Mouse (Mus musculus): Measurements from ENCODE around the gene Pax4.

Gene Pax4

DNA sequence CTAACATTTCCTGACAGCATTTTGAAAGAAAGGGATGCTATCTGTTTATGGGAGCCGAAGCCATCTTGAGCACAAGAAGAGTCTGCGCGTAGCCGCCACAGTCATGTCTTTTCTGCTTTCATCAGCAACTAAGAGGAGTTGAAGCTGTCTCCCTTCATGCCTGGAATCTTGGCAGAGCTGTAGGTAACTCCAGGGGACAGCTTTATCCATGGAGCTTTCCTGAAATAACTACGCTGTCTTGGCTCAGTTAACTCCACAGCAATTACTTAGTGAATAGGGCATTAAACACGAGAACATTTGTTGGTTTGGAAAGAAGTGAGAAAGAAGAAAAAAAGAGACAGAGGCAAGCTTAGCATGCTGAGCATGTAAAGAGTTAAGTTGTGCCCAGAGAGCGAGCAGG is 1.2 kb downstream of the Pax4 start:
- no peak for DNase-seq (ENCODE audit: low spot score)

DNA sequence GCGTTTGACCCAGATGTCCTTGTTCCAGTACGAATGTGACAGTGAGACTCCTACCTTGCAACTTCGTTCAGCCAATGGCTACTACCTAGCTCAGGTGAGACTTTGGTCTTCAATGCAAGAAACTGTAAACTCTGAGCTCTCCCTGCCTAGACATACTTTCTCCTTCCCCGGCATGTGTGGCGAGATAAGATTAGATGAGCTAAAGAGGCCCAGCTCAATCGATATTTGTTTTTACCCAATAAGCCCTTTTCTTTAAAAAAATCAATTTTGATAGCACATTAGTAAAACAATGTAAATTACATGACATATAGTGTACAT is 17.7 kb downstream of the Pax4 start:
- no peak for DNase-seq (ENCODE audit: low spot score)

DNA sequence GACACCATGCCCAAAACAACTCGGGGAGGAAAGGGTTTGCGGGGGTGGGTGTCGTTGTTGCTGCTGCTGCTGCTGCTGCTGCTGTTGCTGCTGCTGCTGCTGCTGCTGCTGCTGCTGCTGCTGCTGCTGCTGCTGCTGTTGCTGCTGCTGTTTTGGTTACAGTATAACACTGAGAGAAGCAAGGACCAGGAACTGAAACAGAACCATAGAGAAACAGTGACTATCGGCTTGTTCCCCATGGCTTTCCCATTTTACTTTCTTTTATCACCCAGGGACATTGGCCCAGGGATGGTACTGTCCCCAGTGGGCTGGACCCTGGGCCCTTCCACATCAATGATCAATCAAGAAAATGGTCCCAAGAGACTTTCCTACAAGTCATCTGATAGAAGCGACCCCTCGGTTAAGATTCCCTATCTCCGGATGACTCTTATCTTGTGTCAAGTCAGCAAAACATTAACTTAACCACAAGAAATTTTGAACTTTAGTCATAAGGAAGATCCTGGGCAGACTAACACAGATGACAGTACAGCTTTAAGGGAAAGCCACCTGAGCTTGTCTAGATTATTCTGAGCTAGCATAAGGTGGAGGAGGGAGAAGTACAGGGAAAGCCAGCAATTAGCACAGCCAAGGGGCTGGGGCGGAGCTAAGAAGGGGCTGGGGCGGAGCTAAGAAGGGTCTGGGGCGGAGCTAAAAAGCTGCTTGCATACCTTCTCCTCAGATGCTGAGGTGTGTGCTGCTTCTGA is 18.2 kb downstream of the Pax4 start:
- DNase-seq (ENCODE audit: low spot score): no peak

DNA sequence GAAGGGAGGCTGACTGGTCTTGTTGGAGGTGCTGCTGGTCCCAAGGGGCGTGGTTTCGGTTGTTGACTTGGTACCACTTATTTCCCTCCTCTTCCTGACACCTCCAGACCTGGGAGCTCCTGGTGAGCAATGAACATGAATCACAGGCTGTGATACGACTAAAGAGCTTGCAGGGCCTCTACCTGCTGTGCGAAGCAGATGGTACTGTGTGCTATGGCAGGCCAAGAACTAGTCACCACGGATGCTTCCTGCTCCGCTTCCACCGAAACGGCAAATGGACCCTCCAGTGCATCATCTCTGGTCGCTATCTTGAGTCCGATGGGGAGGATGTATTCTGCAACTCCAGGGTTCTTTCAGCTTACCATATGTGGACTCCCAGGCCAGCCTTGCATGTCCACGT is 19.3 kb downstream of the Pax4 start:
- DNase-seq (ENCODE audit: low spot score): no peak

GRCm38 (mm10) chr6:28428290-28428689 is 20.9 kb downstream of the Pax4 start, which contains the start of gene Gcc1:
Gcc1 (minus strand) TSS chr6:28428390.
- no peak for DNase-seq (ENCODE audit: low spot score)

DNA sequence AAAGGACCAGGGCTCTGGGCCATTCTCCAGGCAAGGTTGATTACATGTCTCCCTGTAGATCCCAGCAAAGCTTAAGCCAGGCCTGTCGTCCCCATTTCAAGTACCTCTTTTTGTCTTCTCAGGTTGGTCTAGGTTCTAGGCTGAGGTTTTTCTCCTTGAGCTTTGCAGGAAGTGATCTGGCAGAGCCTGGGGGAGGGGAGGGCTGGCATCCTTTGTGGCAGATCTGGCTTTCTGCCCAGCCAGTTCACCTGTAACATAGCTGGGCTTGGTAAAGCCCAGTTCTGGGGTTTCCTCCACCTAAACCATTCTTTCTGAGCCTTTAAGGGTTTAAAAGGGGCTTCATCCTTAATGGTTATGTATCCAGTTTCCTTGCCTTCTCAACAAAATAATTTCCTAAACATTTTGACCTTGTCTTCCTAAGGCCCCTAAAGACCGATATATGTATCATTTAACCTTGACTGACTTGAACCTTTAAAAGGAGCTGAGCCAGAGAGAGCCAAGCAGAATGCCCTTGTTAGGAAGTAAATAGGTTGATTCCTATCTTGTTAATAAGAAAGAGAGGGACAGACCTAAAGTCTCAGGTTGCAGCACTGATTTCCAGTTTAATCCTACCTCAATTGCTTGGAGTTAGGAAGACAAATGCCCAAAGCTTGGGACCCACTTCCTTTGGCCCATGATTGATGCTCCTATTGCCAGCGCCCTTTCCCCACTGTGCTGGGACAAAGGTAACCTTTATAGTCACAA is 21.9 kb downstream of the Pax4 start, which contains the start of gene Fscn3:
Fscn3 (plus strand) TSS at position 694 of the 744 bp plus-strand sequence.
- no peak for DNase-seq (ENCODE audit: low spot score)

- DNase-seq (ENCODE audit: low spot score): no peak
Observed at GRCm38 (mm10) chr6:28425019-28425418, 24.1 kb downstream of the Pax4 start.

DNA sequence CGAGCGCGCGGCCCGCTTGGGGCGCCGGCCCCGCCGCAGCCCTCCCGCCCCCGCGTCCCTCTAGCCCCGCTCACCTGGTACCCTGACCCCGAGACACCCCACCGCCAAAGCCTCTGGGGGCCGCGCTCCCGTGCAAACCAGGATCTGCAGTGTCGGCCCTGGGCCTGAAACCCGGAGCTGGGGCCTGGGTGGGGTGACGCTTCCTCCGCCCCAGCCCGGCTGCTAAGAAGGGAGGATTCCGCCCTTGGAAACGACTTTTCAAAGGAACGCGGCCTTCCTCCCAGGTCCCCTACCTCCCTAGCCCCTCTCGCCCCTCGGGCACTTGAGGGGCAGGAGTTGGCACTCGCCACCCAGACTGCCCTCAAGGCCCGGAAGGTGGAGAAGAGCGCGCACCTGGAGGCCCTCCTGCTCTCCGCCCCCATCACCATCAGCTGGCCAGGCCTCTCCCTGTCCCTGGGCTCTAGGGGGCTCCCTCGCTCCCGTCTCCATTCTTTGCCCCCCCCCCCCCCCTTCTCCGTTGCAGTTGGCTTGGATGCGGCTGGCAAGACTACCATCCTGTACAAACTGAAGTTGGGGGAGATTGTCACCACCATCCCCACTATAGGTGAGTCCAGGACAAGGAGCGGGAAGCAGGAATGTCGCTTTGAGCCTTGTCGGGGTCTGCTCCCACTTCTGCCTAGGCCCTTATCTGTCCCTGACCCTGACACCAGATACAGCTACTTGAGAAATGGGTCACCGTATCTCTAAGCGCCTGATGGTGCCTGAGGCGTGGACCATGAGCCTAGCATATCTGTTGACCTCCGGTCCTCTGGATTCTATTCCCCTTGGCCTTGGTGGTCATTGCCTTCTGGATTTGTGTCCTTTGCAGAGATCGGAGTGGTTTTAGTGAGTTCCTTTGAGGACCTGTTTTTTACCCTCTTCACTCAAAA is 25.1 kb downstream of the Pax4 start:
- DNase-seq (ENCODE audit: low spot score): peak; percentile 50

- peak; percentile 93 for DNase-seq (ENCODE audit: low spot score)
Observed at GRCm38 (mm10) chr6:28423313-28423712, 25.8 kb downstream of the Pax4 start, which contains the start of gene Arf5. Arf5 (plus strand) TSS chr6:28423560.

- no peak for DNase-seq (ENCODE audit: low spot score)
Observed at GRCm38 (mm10) chr6:28422651-28423290, 26.4 kb downstream of the Pax4 start.

- peak; percentile 86 for DNase-seq (ENCODE audit: low spot score)
Observed at GRCm38 (mm10) chr6:28421469-28422000, 27.6 kb downstream of the Pax4 start.

GRCm38 (mm10) chr6:28420865-28421264 is 28.3 kb downstream of the Pax4 start:
- DNase-seq (ENCODE audit: low spot score): no peak

DNA sequence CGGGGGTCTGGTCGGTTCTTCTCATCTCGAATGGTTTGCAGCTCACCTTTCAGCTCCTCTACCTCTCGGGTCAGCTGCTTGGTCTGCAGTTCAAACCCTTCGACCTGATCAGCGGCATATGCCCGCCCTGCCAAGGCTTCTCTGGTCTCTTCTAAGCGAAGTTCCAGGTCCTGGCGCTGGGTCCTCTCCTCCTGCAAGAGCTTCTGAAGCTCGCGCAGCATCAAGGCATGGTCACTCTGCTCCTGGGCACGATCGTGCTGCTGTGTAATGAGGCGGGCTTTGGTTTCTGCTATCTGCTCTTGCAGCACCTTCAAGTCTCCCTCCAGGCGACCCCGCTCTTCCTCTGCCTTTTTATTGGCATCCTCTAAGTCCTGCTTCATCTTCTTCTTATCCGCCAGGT is 28.8 kb downstream of the Pax4 start:
- DNase-seq (ENCODE audit: low spot score): no peak

- DNase-seq (ENCODE audit: low spot score): no peak
Observed at GRCm38 (mm10) chr6:28419673-28420072, 29.5 kb downstream of the Pax4 start.

DNA sequence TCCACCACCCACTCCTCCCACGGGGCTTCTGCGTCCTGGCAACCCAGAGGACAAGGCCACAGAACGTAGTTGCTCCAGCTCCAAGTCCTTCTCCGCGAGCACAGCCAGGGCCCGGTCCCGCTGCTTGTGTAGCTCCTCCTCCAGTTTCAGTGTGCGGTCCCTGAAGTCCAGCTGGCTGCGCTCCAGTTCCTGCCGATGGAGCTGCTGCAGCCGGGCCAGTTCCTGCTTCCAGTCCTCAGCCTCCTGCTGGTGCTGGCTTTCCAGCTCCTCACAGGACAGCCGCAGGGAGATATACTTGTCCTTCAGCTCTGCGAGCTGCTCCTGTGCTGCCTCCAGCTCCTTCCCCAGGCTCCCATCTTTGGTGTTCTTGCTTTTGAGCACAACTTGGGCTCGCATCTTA is 30.7 kb downstream of the Pax4 start:
- peak; percentile 53 for DNase-seq (ENCODE audit: low spot score)

GRCm38 (mm10) chr6:28416981-28417380 is 32.2 kb downstream of the Pax4 start:
- DNase-seq (ENCODE audit: low spot score): no peak

DNA sequence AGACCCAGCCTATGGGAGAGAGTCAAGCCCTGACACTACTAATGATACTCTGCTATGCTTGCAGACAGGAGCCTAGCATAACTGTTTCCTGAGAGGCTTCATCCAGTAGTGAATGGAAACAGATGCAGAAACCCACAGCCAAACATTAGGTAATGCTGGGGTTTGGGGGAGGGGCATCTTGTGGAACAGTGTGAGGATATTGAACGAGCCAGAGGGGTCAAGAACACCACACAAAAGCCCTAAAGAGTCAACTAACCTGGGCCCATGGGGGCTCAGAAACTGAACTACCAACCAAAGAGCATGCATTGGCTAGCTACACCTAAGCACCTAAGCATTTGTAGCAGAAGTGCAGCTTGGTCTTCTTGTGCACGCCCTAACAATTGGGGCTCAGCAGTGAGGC is 37.9 kb downstream of the Pax4 start:
- DNase-seq (ENCODE audit: low spot score): no peak

GRCm38 (mm10) chr6:28410053-28410452 is 39.1 kb downstream of the Pax4 start:
- no peak for DNase-seq (ENCODE audit: low spot score)

GRCm38 (mm10) chr6:28399791-28400190 is 49.4 kb downstream of the Pax4 start:
- DNase-seq (ENCODE audit: low spot score): no peak

DNA sequence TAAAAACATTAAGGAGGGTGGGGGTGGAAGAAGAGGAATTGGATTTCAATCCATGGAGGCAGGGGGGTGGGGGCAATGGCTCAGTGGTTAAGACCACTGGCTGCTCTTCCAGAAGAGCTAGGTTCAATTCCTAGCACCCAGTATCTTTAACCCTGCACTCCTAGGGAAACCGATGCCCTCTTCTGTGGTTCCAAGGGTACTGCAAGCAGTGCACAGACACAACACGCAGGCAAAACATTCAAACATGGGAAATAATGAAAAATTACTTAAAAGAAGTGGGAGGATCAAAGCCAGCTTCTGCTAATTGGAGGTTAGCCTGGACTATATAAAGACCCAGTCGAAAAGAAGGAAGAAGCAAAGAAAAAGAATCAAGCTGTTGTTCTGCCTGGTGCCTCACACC is 50.4 kb downstream of the Pax4 start:
- DNase-seq (ENCODE audit: low spot score): no peak

- no peak for DNase-seq (ENCODE audit: low spot score)
Observed at GRCm38 (mm10) chr6:28397681-28398203, 51.4 kb downstream of the Pax4 start, which contains the start of gene Zfp800. Zfp800 (minus strand) TSS chr6:28398005.

All from ovary, postnatal 10 days (tissue).